In the genomic region with DNA sequence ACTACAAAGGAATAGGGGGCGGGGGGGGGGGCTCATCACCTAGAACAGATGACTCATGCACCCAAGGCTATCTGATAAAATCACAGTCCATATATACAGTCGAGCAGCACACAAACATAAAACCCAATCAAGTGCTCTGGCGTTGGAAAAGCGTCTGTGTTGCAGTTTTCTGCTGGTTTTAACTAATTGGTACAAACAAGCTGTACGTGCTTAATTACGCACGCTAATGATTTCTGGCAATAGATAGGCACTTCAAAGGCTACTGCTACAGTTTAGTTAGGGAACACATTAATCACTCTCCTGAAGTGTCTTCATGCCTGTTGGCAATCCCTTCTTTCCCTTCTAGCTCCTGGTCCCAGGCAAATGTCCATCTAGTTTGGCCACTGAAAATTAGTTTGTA, we compare ENCODE assay signal across 27 mouse cellular contexts. TPM values are rescaled to one million over a fixed set of nuclear protein-coding genes. Genes with fewer than 3 reads are reported as not detected.
"Had no signal": no experiment of that assay in that cellular context is flagged by ENCODE, and none has a peak within 500 bp of the region (broad histone marks: within the 10 kb centered on the region; RNA-seq: fewer than 3 reads in every experiment).

No protein-coding gene starts in this region.

- H3K4me1 ChIP-seq: heart, embryonic 10.5 days; heart, embryonic 12.5 days; hindbrain, embryonic 10.5 days; hindbrain, embryonic 12.5 days; intestine, embryonic 15.5 days; kidney, embryonic 15.5 days; limb, embryonic 13.5 days; limb, embryonic 15.5 days had no signal

- H3K9me3 ChIP-seq: heart, embryonic 10.5 days; heart, embryonic 12.5 days; hindbrain, embryonic 10.5 days; hindbrain, embryonic 12.5 days; intestine, embryonic 15.5 days; kidney, embryonic 15.5 days; limb, embryonic 13.5 days; limb, embryonic 15.5 days had no signal

- ATAC-seq: hindbrain, embryonic 16.5 days; inflammation-experienced regulatory T-cells, adult 6 months; intestine, embryonic 15.5 days had no signal

- H3K36me3 ChIP-seq: heart, embryonic 10.5 days; heart, embryonic 12.5 days; hindbrain, embryonic 10.5 days; hindbrain, embryonic 12.5 days; intestine, embryonic 15.5 days; kidney, embryonic 15.5 days; limb, embryonic 13.5 days; limb, embryonic 15.5 days had no signal

- H3K9ac ChIP-seq: heart, embryonic 12.5 days; hindbrain, embryonic 12.5 days; hindbrain, embryonic 14.5 days; intestine, embryonic 15.5 days; kidney, embryonic 15.5 days; limb, embryonic 13.5 days; limb, embryonic 15.5 days had no signal

- H3K27me3 ChIP-seq: heart, embryonic 12.5 days; intestine, embryonic 15.5 days; limb, embryonic 15.5 days had no signal

- H3K4me3 ChIP-seq: gastrocnemius, adult 2 months; heart, embryonic 10.5 days; heart, embryonic 12.5 days; hindbrain, embryonic 10.5 days; hindbrain, embryonic 12.5 days; intestine, embryonic 15.5 days; kidney, embryonic 15.5 days; limb, embryonic 13.5 days; limb, embryonic 15.5 days had no signal

- H3K4me2 ChIP-seq: heart, embryonic 12.5 days; hindbrain, embryonic 12.5 days; hindbrain, embryonic 14.5 days; intestine, embryonic 15.5 days; kidney, embryonic 15.5 days; limb, embryonic 13.5 days; limb, embryonic 15.5 days had no signal

- DNase-seq: gastrocnemius, adult 2 months; gastrocnemius, postnatal 10 days; gastrocnemius, postnatal 25 days; heart, adult 18-20 months; heart, postnatal 10 days; heart, postnatal 4 days; kidney, adult 11 months; kidney, adult 2 months; kidney, adult 9 months; kidney, postnatal 14 days; kidney, postnatal 36 days; layer of hippocampus, adult 9-11 months; layer of hippocampus, postnatal 36 days; left cerebral cortex, postnatal 4 days had no signal

- H3K27ac ChIP-seq: gastrocnemius, adult 2 months; heart, embryonic 10.5 days; hindbrain, embryonic 10.5 days; hindbrain, embryonic 12.5 days; hindbrain, embryonic 14.5 days; intestine, embryonic 15.5 days; kidney, embryonic 15.5 days; kidney, postnatal 0 days; limb, embryonic 13.5 days; limb, embryonic 15.5 days had no signal

RNA-seq across cellular contexts. Expression of a gene that starts 46.4 kb away (rescaled TPM):
- total RNA-seq: granulocyte monocyte progenitor cell, adult 5-6 weeks had no signal
- polyA plus RNA-seq: inflammation-experienced regulatory T-cells, adult 6 months had no signal

RNA-seq across cellular contexts. Expression of a gene that starts 56.4 kb away (rescaled TPM):
- total RNA-seq: granulocyte monocyte progenitor cell, adult 5-6 weeks had no signal
